Mouse (Mus musculus): ENCODE data around the gene Ccdc121. TPM values are rescaled to one million over a fixed set of nuclear protein-coding genes. Genes with fewer than 3 reads are reported as not detected.
"Not testable (repeated sequence)": the region's sequence is repeated elsewhere in the genome, so short reads cannot be mapped to it uniquely, and the experiment has no call there.

The Ccdc121 gene
- polyA plus RNA-seq, 1 experiment from 2014 or later = not detected

- Histone ChIP-seq H3K27ac (no peak overlapping the region), H3K4me3 (no peak overlapping the region), H3K36me3 (replicated peaks) (no peaks in the 10 kb centered on the region), H3K9me3 (no peaks in the 10 kb centered on the region), H3K27me3 (ENCODE audit: poor library complexity, severe bottlenecking) (no peaks in the 10 kb centered on the region), H3K4me1 (peaks cover 10% of the 10 kb centered on the region)
- WGBS = 66% methylated on average over 10 of the region's 10 CpGs
- no peak for DNase-seq (ENCODE audit: extremely low spot score, low spot score)
Measured at GRCm38 (mm10) chr1:181535165-181535873, 24.1 kb upstream of the Ccdc121 start.

- Histone ChIP-seq H3K36me3 (replicated peaks) (no peaks in the 10 kb centered on the region), H3K27ac (no peak overlapping the region), H3K4me1 (peaks cover 6% of the 10 kb centered on the region), H3K27me3 (ENCODE audit: poor library complexity, severe bottlenecking) (no peaks in the 10 kb centered on the region), H3K9me3 (no peaks in the 10 kb centered on the region), H3K4me3 (no peak overlapping the region)
- WGBS = 89% methylated on average over 4 of the region's 4 CpGs
- no peak for DNase-seq (ENCODE audit: extremely low spot score, low spot score)
Measured at GRCm38 (mm10) chr1:181529368-181529767, 18.1 kb upstream of the Ccdc121 start.

GRCm38 (mm10) chr1:181525996-181526395, 14.7 kb upstream of the Ccdc121 start:
- no peak for DNase-seq (ENCODE audit: extremely low spot score, low spot score)
- no peak overlapping the region for H3K4me3 ChIP-seq
- 75% methylated on average over 5 of the region's 5 CpGs for WGBS

GRCm38 (mm10) chr1:181523831-181524230, 12.6 kb upstream of the Ccdc121 start:
- Histone ChIP-seq H3K9me3 (no peaks in the 10 kb centered on the region), H3K27ac (peak overlapping the region; percentile 68; the same call in 1 of the 2 replicates), H3K4me1 (peaks cover 12% of the 10 kb centered on the region), H3K36me3 (replicated peaks) (no peaks in the 10 kb centered on the region), H3K27me3 (ENCODE audit: poor library complexity, severe bottlenecking) (no peaks in the 10 kb centered on the region), H3K4me3 (no peak overlapping the region)
- 70% methylated on average over 5 of the region's 5 CpGs for WGBS
- DNase-seq (ENCODE audit: extremely low spot score, low spot score) = no peak

More at GRCm38 (mm10) chr1:181525996-181526395, 14.7 kb upstream of the Ccdc121 start:
- Histone ChIP-seq H3K36me3 (replicated peaks) (no peaks in the 10 kb centered on the region), H3K27ac (no peak overlapping the region), H3K4me1 (peaks cover 12% of the 10 kb centered on the region), H3K9me3 (no peaks in the 10 kb centered on the region), H3K27me3 (ENCODE audit: poor library complexity, severe bottlenecking) (no peaks in the 10 kb centered on the region)

- DNase-seq (ENCODE audit: extremely low spot score, low spot score) = no peak
- Histone ChIP-seq H3K9me3 (no peaks in the 10 kb centered on the region), H3K36me3 (replicated peaks) (no peaks in the 10 kb centered on the region), H3K4me1 (peaks cover 12% of the 10 kb centered on the region), H3K4me3 (no peak overlapping the region), H3K27me3 (ENCODE audit: poor library complexity, severe bottlenecking) (no peaks in the 10 kb centered on the region), H3K27ac (no peak overlapping the region)
- WGBS = 81% methylated on average over 11 of the region's 11 CpGs
Measured at GRCm38 (mm10) chr1:181521401-181522091, 10.3 kb upstream of the Ccdc121 start.

- Histone ChIP-seq H3K27me3 (ENCODE audit: poor library complexity, severe bottlenecking) (no peaks in the 10 kb centered on the region), H3K4me1 (peaks cover 6% of the 10 kb centered on the region; the same call in 1 of the 2 replicates), H3K4me3 (no peak overlapping the region), H3K9me3 (no peaks in the 10 kb centered on the region), H3K27ac (no peak overlapping the region), H3K36me3 (replicated peaks) (no peaks in the 10 kb centered on the region)
- 86% methylated on average over 4 of the region's 4 CpGs for WGBS
- no peak for DNase-seq (ENCODE audit: extremely low spot score, low spot score)
Measured at GRCm38 (mm10) chr1:181519137-181519536, 7.9 kb upstream of the Ccdc121 start.

GRCm38 (mm10) chr1:181518046-181518445, 6.8 kb upstream of the Ccdc121 start:
- H3K4me3 ChIP-seq = no peak overlapping the region
- H3K36me3 ChIP-seq (replicated peaks) = no peaks in the 10 kb centered on the region
- H3K27me3 ChIP-seq (ENCODE audit: poor library complexity, severe bottlenecking) = no peaks in the 10 kb centered on the region
- DNase-seq (ENCODE audit: extremely low spot score, low spot score) = no peak
- H3K4me1 ChIP-seq = 0 out of 2 replicates have a peak, but pooled peaks cover 3% of the 10 kb centered on the region
- H3K9me3 ChIP-seq = no peaks in the 10 kb centered on the region
- 94% methylated on average over 9 of the region's 9 CpGs for WGBS
- no peak overlapping the region for H3K27ac ChIP-seq

GRCm38 (mm10) chr1:181512430-181513129, 1.3 kb upstream of the Ccdc121 start:
- no peaks in the 10 kb centered on the region for H3K36me3 ChIP-seq (replicated peaks)
- H3K9me3 ChIP-seq = no peaks in the 10 kb centered on the region
- H3K4me1 ChIP-seq = no peaks in the 10 kb centered on the region; the same call in 1 of the 2 replicates
- H3K27ac ChIP-seq = no peak overlapping the region
- WGBS = 86% methylated on average over 15 of the region's 15 CpGs
- H3K27me3 ChIP-seq (ENCODE audit: poor library complexity, severe bottlenecking) = no peaks in the 10 kb centered on the region
- no peak overlapping the region for H3K4me3 ChIP-seq
- DNase-seq (ENCODE audit: extremely low spot score, low spot score) = no peak

GRCm38 (mm10) chr1:181510855-181511254, 396 bp downstream of the Ccdc121 start:
- H3K4me3 ChIP-seq; DNase-seq (ENCODE audit: extremely low spot score, low spot score); H3K4me1 ChIP-seq; H3K9me3 ChIP-seq; H3K27ac ChIP-seq; H3K27me3 ChIP-seq (ENCODE audit: poor library complexity, severe bottlenecking); H3K36me3 ChIP-seq (replicated peaks): not testable (repeated sequence)
- WGBS = 82% methylated on average over 11 of the region's 11 CpGs

GRCm38 (mm10) chr1:181505367-181505766, 5.9 kb downstream of the Ccdc121 start:
- WGBS = 71% methylated on average over 8 of the region's 8 CpGs

GRCm38 (mm10) chr1:181503471-181503870, 7.8 kb downstream of the Ccdc121 start:
- Histone ChIP-seq H3K36me3 (replicated peaks) (no peaks in the 10 kb centered on the region), H3K4me1 (no peaks in the 10 kb centered on the region), H3K4me3 (no peak overlapping the region), H3K27me3 (ENCODE audit: poor library complexity, severe bottlenecking) (no peaks in the 10 kb centered on the region), H3K27ac (no peak overlapping the region), H3K9me3 (no peaks in the 10 kb centered on the region)
- WGBS = 89% methylated on average over 2 of the region's 2 CpGs
- no peak for DNase-seq (ENCODE audit: extremely low spot score, low spot score)

More at GRCm38 (mm10) chr1:181505367-181505766, 5.9 kb downstream of the Ccdc121 start:
- no peaks in the 10 kb centered on the region for H3K9me3 ChIP-seq
- no peak overlapping the region for H3K27ac ChIP-seq
- H3K27me3 ChIP-seq (ENCODE audit: poor library complexity, severe bottlenecking) = no peaks in the 10 kb centered on the region
- H3K36me3 ChIP-seq (replicated peaks) = no peaks in the 10 kb centered on the region
- no peak overlapping the region for H3K4me3 ChIP-seq
- no peaks in the 10 kb centered on the region; the same call in 1 of the 2 replicates for H3K4me1 ChIP-seq
- no peak for DNase-seq (ENCODE audit: extremely low spot score, low spot score)

- H3K27ac ChIP-seq = no peak overlapping the region
- H3K36me3 ChIP-seq (replicated peaks) = no peaks in the 10 kb centered on the region
- no peak overlapping the region for H3K4me3 ChIP-seq
- no peaks in the 10 kb centered on the region for H3K27me3 ChIP-seq (ENCODE audit: poor library complexity, severe bottlenecking)
- WGBS = 87% methylated on average over 5 of the region's 5 CpGs
- H3K4me1 ChIP-seq = no peaks in the 10 kb centered on the region
- DNase-seq (ENCODE audit: extremely low spot score, low spot score) = no peak
- H3K9me3 ChIP-seq = no peaks in the 10 kb centered on the region
Measured at GRCm38 (mm10) chr1:181484696-181485095, 26.6 kb downstream of the Ccdc121 start.

- Histone ChIP-seq H3K36me3 (replicated peaks) (no peaks in the 10 kb centered on the region), H3K4me3 (no peak overlapping the region), H3K9me3 (peaks cover 6% of the 10 kb centered on the region), H3K4me1 (no peaks in the 10 kb centered on the region), H3K27me3 (ENCODE audit: poor library complexity, severe bottlenecking) (no peaks in the 10 kb centered on the region), H3K27ac (no peak overlapping the region)
- 85% methylated on average over 6 of the region's 6 CpGs for WGBS
- no peak for DNase-seq (ENCODE audit: extremely low spot score, low spot score)
Measured at GRCm38 (mm10) chr1:181476557-181476956, 34.7 kb downstream of the Ccdc121 start.

All from forebrain, embryonic 10.5 days (tissue).